Mouse (Mus musculus): ENCODE measurements at regions not wholly inside any gene's neighbourhood (a gene's known extent, or its start where the extent isn't known, plus 50 kb on each side); places are given as distances from the start of the nearest gene placed in this dataset.

DNA sequence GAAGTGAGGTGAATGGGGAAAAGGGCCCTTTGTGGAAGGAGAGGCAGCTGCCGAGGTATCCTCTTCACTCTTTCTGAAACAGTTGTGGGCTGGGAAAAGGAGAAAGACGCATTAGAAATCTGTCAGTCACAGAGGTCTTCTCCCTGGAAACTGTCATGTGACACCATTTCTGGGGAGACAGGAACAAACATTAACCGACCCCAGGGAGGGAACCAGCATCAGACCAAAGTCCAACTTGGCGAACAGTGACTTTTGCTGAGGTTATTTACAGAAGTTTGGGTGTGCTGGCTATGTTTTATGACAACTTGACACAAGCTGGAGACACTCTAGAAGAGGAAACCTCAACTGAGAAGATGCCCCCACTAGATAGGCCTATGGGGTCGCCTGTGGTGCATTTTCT, 506.9 kb downstream of the Tshz3 start:
- Histone ChIP-seq H3K9ac (no peak overlapping the region), H3K9me3 (replicated peaks) (no peaks in the 10 kb centered on the region), H3K27me3 (no peaks in the 10 kb centered on the region), H3K4me2 (replicated peaks) (no peak overlapping the region), H3K4me1 (no peaks in the 10 kb centered on the region), H3K27ac (no peak overlapping the region), H3K4me3 (no peak overlapping the region), H3K36me3 (no peaks in the 10 kb centered on the region)
- ATAC-seq (ENCODE audit: low FRiP score): no peak
- WGBS: 74% methylated on average over 5 of the region's 5 CpGs

DNA sequence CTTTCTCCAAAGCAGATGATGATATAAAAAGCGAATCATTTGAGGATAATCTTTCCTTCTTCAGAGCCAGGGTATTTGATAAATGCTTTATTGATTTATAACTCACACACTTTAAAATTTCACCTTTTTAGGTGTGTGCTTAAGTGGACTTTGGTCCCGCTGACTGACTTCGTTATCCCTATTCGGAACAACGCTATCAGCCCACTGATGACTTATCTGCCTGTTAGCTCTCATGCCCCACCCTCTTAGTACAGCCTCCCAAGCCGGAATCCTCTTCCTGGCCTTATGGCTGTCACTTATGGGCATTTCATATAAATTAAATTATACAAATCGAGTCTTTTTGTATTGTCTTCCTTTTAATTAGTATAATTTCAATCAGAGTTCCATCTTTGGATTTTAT, 510.4 kb downstream of the Tshz3 start:
- no peak for ATAC-seq (ENCODE audit: low FRiP score)
- Histone ChIP-seq H3K9ac (no peak overlapping the region), H3K4me1 (no peaks in the 10 kb centered on the region; the same call in 1 of the 2 replicates), H3K9me3 (replicated peaks) (no peaks in the 10 kb centered on the region), H3K27ac (no peak overlapping the region), H3K4me3 (no peak overlapping the region), H3K36me3 (no peaks in the 10 kb centered on the region), H3K27me3 (no peaks in the 10 kb centered on the region), H3K4me2 (replicated peaks) (no peak overlapping the region)
- WGBS: 89% methylated on average over 7 of the region's 7 CpGs

GRCm38 (mm10) chr7:37213751-37214181, 515.8 kb downstream of the Tshz3 start:
- WGBS: 34% methylated on average over 3 of the region's 3 CpGs
- no peaks in the 10 kb centered on the region; the same call in 1 of the 2 replicates for H3K4me1 ChIP-seq
- H3K9ac ChIP-seq: no peak overlapping the region
- peak overlapping the region; percentile 3; the same call in 1 of the 2 replicates for H3K4me2 ChIP-seq (replicated peaks)
- no peaks in the 10 kb centered on the region for H3K27me3 ChIP-seq
- no peak overlapping the region for H3K27ac ChIP-seq
- no peaks in the 10 kb centered on the region for H3K9me3 ChIP-seq (replicated peaks)
- no peak for ATAC-seq (ENCODE audit: low FRiP score)
- H3K4me3 ChIP-seq: no peak overlapping the region
- no peaks in the 10 kb centered on the region for H3K36me3 ChIP-seq

- 87% methylated on average over 6 of the region's 6 CpGs for WGBS
- no peaks in the 10 kb centered on the region for H3K9me3 ChIP-seq (replicated peaks)
Observed at GRCm38 (mm10) chr7:37215498-37215897, 517.6 kb downstream of the Tshz3 start.

GRCm38 (mm10) chr7:37220476-37220875, 522.6 kb downstream of the Tshz3 start:
- no peaks in the 10 kb centered on the region for H3K36me3 ChIP-seq
- 0 out of 2 replicates have a peak, but pooled peaks cover 3% of the 10 kb centered on the region for H3K9me3 ChIP-seq (replicated peaks)
- H3K4me2 ChIP-seq (replicated peaks): no peak overlapping the region
- H3K27ac ChIP-seq: no peak overlapping the region
- WGBS: 91% methylated on average over 5 of the region's 5 CpGs
- H3K9ac ChIP-seq: no peak overlapping the region
- no peak for ATAC-seq (ENCODE audit: low FRiP score)
- no peaks in the 10 kb centered on the region for H3K27me3 ChIP-seq
- H3K4me3 ChIP-seq: no peak overlapping the region
- no peaks in the 10 kb centered on the region for H3K4me1 ChIP-seq

More at GRCm38 (mm10) chr7:37215498-37215897, 517.6 kb downstream of the Tshz3 start:
- H3K27me3 ChIP-seq: no peaks in the 10 kb centered on the region
- H3K36me3 ChIP-seq: no peaks in the 10 kb centered on the region
- no peak overlapping the region for H3K4me3 ChIP-seq
- ATAC-seq (ENCODE audit: low FRiP score): no peak
- H3K4me1 ChIP-seq: no peaks in the 10 kb centered on the region; the same call in 1 of the 2 replicates
- no peak overlapping the region for H3K4me2 ChIP-seq (replicated peaks)
- no peak overlapping the region for H3K27ac ChIP-seq
- no peak overlapping the region for H3K9ac ChIP-seq

- H3K9ac ChIP-seq: no peak overlapping the region
- 0 out of 2 replicates have a peak, but pooled peaks cover 3% of the 10 kb centered on the region for H3K9me3 ChIP-seq (replicated peaks)
- H3K27me3 ChIP-seq: no peaks in the 10 kb centered on the region
- no peaks in the 10 kb centered on the region for H3K36me3 ChIP-seq
- ATAC-seq (ENCODE audit: low FRiP score): no peak
- WGBS: 65% methylated on average over 3 of the region's 3 CpGs
- no peak overlapping the region for H3K4me2 ChIP-seq (replicated peaks)
- no peaks in the 10 kb centered on the region for H3K4me1 ChIP-seq
- no peak overlapping the region for H3K27ac ChIP-seq
- no peak overlapping the region for H3K4me3 ChIP-seq
Observed at GRCm38 (mm10) chr7:37226423-37226822, 528.5 kb downstream of the Tshz3 start.

DNA sequence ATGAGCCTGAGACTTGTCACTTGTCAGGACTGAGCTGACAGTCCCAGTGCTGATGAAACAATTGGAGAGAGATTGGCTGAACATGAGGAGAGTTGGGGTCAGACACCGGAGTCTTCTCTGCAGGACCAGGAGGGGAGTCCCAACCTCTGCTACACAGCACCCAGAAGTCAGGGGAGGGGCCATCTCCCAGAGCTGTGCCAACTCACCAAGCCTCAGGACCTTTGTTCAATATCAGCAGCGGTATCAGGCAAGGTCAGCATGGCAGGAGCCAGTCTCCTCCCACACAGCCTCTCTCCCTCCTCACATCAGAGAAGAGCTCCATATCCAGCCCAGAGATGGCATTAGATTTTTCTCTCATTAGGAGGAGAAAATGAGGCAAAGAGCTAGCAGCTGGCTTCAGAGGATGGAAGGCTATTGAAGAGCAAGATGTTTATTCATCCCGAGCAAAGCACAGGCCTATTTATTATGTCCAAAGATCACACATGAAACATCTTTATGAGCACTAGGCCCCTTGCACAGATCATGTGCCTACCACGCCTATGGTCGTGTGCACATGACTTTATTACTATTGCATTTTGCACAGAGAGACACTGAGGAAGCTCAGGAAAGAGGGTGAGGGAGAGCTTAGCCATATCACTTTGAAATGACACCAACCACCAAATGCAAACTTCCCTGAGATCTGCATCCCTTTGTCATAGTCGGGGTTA, 532.9 kb downstream of the Tshz3 start:
- Histone ChIP-seq H3K4me2 (replicated peaks) (no peak overlapping the region), H3K4me1 (no peaks in the 10 kb centered on the region), H3K27me3 (no peaks in the 10 kb centered on the region), H3K9ac (no peak overlapping the region), H3K9me3 (replicated peaks) (no peaks in the 10 kb centered on the region), H3K36me3 (no peaks in the 10 kb centered on the region), H3K27ac (no peak overlapping the region), H3K4me3 (no peak overlapping the region)
- 82% methylated on average over 6 of the region's 6 CpGs for WGBS
- ATAC-seq (ENCODE audit: low FRiP score): no peak

- 84% methylated on average over 6 of the region's 6 CpGs for WGBS
- no peak for ATAC-seq (ENCODE audit: low FRiP score)
- Histone ChIP-seq H3K4me3 (no peak overlapping the region), H3K36me3 (no peaks in the 10 kb centered on the region), H3K4me1 (no peaks in the 10 kb centered on the region), H3K9me3 (replicated peaks) (no peaks in the 10 kb centered on the region), H3K9ac (no peak overlapping the region), H3K27ac (no peak overlapping the region), H3K27me3 (no peaks in the 10 kb centered on the region), H3K4me2 (replicated peaks) (no peak overlapping the region)
Observed at GRCm38 (mm10) chr7:37240832-37241231, 532.6 kb downstream of the Zfp536 start.

- ATAC-seq (ENCODE audit: low FRiP score): no peak
- Histone ChIP-seq H3K27me3 (no peaks in the 10 kb centered on the region), H3K4me3 (no peak overlapping the region), H3K36me3 (no peaks in the 10 kb centered on the region), H3K9ac (no peak overlapping the region), H3K27ac (no peak overlapping the region), H3K4me1 (no peaks in the 10 kb centered on the region), H3K4me2 (replicated peaks) (no peak overlapping the region), H3K9me3 (replicated peaks) (no peaks in the 10 kb centered on the region)
- WGBS: 66% methylated on average over 7 of the region's 7 CpGs
Observed at GRCm38 (mm10) chr7:37241781-37242180, 531.7 kb downstream of the Zfp536 start.

DNA sequence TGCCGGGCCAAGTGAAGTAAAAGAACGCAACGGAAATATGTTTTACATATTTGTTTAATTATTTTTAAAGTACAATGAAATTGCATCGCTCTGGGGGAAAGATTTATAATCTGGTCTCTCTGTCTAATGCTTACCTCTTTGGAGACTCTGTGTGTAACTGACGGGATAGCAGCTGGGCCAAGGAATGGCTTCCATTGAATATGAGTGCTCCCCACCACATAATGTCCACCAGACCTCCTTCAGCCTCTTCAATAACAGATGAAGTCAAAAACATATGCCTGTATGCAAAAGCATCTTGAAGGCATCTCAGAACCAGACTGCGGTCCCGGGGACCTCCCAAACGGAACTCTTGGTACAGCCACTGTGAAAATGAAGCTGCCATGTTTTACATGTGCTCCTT, 531.0 kb downstream of the Zfp536 start:
- WGBS: 93% methylated on average over 8 of the region's 8 CpGs
- ATAC-seq (ENCODE audit: low FRiP score): no peak
- no peaks in the 10 kb centered on the region for H3K27me3 ChIP-seq
- no peak overlapping the region for H3K4me2 ChIP-seq (replicated peaks)
- H3K27ac ChIP-seq: no peak overlapping the region
- no peaks in the 10 kb centered on the region for H3K36me3 ChIP-seq
- no peaks in the 10 kb centered on the region for H3K9me3 ChIP-seq (replicated peaks)
- no peak overlapping the region for H3K9ac ChIP-seq
- no peak overlapping the region for H3K4me3 ChIP-seq
- no peaks in the 10 kb centered on the region for H3K4me1 ChIP-seq

DNA sequence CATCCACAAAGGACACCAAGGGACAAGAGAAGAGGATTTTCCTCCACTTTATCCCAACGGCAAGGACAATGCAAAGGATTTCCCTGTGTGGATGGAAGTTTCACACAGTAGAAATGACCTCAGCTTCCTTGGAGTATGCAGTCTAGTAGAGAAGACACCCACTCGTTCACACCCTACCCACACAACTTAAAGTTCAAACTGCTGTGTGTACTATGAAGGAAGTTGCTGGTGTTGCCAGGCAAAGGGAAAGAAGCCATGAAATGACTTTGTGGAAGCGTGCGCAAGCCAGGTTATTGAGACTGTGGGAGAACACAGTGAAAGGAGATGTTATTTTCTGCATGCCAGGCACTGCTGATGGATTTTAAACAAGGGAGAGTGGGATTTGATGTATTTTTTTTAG, 527.3 kb downstream of the Zfp536 start:
- Histone ChIP-seq H3K4me3 (no peak overlapping the region), H3K9ac (no peak overlapping the region), H3K27ac (no peak overlapping the region), H3K36me3 (no peaks in the 10 kb centered on the region), H3K9me3 (replicated peaks) (no peaks in the 10 kb centered on the region), H3K27me3 (no peaks in the 10 kb centered on the region), H3K4me1 (no peaks in the 10 kb centered on the region), H3K4me2 (replicated peaks) (no peak overlapping the region)
- ATAC-seq (ENCODE audit: low FRiP score): no peak
- WGBS: 83% methylated on average over 4 of the region's 4 CpGs

DNA sequence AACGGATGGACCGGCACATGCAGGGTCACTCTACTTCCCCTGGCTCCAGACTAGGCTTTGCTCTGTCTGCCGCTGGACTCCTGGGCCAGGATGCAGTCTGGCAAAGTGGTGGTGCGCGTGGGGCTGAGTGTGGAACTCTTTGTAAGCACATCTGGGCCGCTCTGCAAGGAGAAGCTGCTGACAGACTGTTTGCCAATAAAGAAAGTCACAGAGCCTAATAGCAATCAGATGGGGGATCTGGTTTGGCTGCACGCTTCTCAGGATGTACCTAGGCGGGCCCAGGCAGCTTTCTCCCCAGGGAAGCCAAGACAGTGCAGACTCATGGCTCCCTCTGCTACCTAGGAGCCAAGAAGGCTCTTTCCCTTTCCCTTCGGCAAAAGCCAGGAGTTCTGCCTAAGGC, 519.0 kb downstream of the Zfp536 start:
- Histone ChIP-seq H3K36me3 (no peaks in the 10 kb centered on the region), H3K27ac (no peak overlapping the region), H3K27me3 (no peaks in the 10 kb centered on the region; the same call in 1 of the 2 replicates), H3K9me3 (replicated peaks) (no peaks in the 10 kb centered on the region), H3K4me2 (replicated peaks) (no peak overlapping the region), H3K9ac (no peak overlapping the region), H3K4me1 (no peaks in the 10 kb centered on the region), H3K4me3 (no peak overlapping the region)
- no peak for ATAC-seq (ENCODE audit: low FRiP score)
- WGBS: 73% methylated on average over 9 of the region's 9 CpGs

DNA sequence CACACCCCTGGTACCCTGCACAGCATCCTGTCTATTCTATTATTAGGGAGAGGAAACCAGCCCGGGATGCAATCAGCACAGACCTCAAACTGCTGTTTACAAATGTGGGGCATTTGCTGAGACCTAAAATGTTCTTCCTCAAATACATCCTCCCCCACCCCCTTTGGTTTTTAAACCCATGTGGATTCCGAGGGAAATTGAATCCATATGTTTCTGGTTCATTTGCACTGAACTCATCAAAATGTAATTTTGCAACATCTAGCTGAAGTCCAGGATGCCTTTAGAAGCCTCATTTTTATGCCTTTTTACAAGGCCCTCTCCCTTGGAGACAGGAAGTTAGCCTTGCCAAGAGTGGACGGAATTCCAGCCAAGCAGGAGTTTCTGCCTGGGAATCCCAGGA, 517.6 kb downstream of the Zfp536 start:
- no peak overlapping the region for H3K9ac ChIP-seq
- H3K9me3 ChIP-seq (replicated peaks): no peaks in the 10 kb centered on the region
- no peak overlapping the region for H3K27ac ChIP-seq
- no peak for ATAC-seq (ENCODE audit: low FRiP score)
- H3K27me3 ChIP-seq: no peaks in the 10 kb centered on the region; the same call in 1 of the 2 replicates
- no peak overlapping the region for H3K4me3 ChIP-seq
- 56% methylated on average over 3 of the region's 3 CpGs for WGBS
- H3K4me1 ChIP-seq: no peaks in the 10 kb centered on the region
- H3K4me2 ChIP-seq (replicated peaks): no peak overlapping the region
- H3K36me3 ChIP-seq: no peaks in the 10 kb centered on the region
